Mouse (Mus musculus) stomach, embryonic 16.5 days (tissue): ENCODE results near the gene Slc35b2. TPM values are rescaled to one million over a fixed set of nuclear protein-coding genes. Genes with fewer than 3 reads are reported as not detected.

ENCODE experiments used
- ATAC-seq: fragments of 200-750 bp; cut with Nextera tagmentation; 2 replicates; pipeline ENCODE4 v1.8.0; 2017; ENCODE audit warnings: moderate number of reproducible peaks, moderate TSS enrichment; ENCODE audit not compliant: insufficient read depth, low FRiP score
- H3K27ac ChIP-seq: fragments of 300-500 bp; sonication (generic); 2 replicates; pipeline ENCODE4 v1.5.1; 2014; ENCODE audit warnings: low read length
- H3K27me3 ChIP-seq: fragments of 300-500 bp; sonication (generic); 2 replicates; pipeline ENCODE4 v1.6.1; 2014; ENCODE audit warnings: low read length, control low read depth, mixed read lengths; ENCODE audit not compliant: control insufficient read depth, insufficient read depth
- H3K36me3 ChIP-seq: fragments of 300-500 bp; sonication (generic); 2 replicates; pipeline ENCODE4 v1.6.1; 2014; ENCODE audit warnings: low read length; ENCODE audit not compliant: control insufficient read depth, insufficient read depth
- H3K4me1 ChIP-seq: fragments of 300-500 bp; sonication (generic); 2 replicates; pipeline ENCODE4 v1.6.1; 2014; ENCODE audit warnings: low read length, control low read depth, mixed read lengths; ENCODE audit not compliant: control insufficient read depth, insufficient read depth
- H3K4me2 ChIP-seq: fragments of 300-500 bp; sonication (generic); 2 replicates; pipeline ENCODE4 v1.6.1; 2014; ENCODE audit warnings: low read depth, low read length, mixed read lengths
- H3K4me3 ChIP-seq: fragments of 300-500 bp; sonication (generic); replicated peaks from 2 replicates; pipeline ENCODE4 v1.5.1; 2014; ENCODE audit warnings: mild to moderate bottlenecking, low read length
- H3K9ac ChIP-seq: fragments of 300-500 bp; sonication (generic); 2 replicates; pipeline ENCODE4 v1.6.1; 2014; ENCODE audit warnings: low read length
- H3K9me3 ChIP-seq: fragments of 300-500 bp; sonication (generic); replicated peaks from 2 replicates; pipeline ENCODE4 v1.6.1; 2016; ENCODE audit warnings: low read length, control low read depth; ENCODE audit not compliant: control insufficient read depth
- WGBS: fragments of 180-500 bp; shearing (Covaris S2); extraction: QIAGEN DNeasy Blood & Tissue Kit; methylation state at CpG from one replicate; pipeline ENCODE4 v1.1.7; 2014; 5-methylcytosine and 5-hydroxymethylcytosine counted together
- polyA plus RNA-seq: library from polyadenylated mRNA; unstranded; fragments of >200 nt; fragmentation: Nextera tagmentation; extraction: Ambion mirVana; gene quantifications from 2 replicates; pipeline ENCODE4 v1.2.1, GENCODE M21; 2015

Gene Slc35b2
- polyA plus RNA-seq, 1 experiment from 2014 or later, result 117 TPM

- 29% methylated on average over 3 of the region's 3 CpGs for WGBS
- Histone ChIP-seq H3K9ac (no peak overlapping the region), H3K36me3 (no peaks in the 10 kb centered on the region), H3K27me3 (0 out of 2 replicates have a peak, but pooled peaks cover 3% of the 10 kb centered on the region), H3K4me1 (peaks cover 62% of the 10 kb centered on the region), H3K4me3 (no peak overlapping the region), H3K9me3 (no peaks in the 10 kb centered on the region), H3K27ac (0 out of 2 replicates have a peak overlapping the region, but pooled peaks have one; percentile 19), H3K4me2 (no peak overlapping the region)
- no peak for ATAC-seq
These were observed 34.1 kb downstream of the Slc35b2 start for GRCm38 (mm10) chr17:45597787-45598186.

- Histone ChIP-seq H3K9me3 (no peaks in the 10 kb centered on the region), H3K36me3 (no peaks in the 10 kb centered on the region), H3K9ac (no peak overlapping the region), H3K27me3 (0 out of 2 replicates have a peak, but pooled peaks cover 3% of the 10 kb centered on the region), H3K4me3 (no peak overlapping the region), H3K27ac (peak overlapping the region; percentile 50; the same call in 1 of the 2 replicates), H3K4me2 (no peak overlapping the region), H3K4me1 (peaks cover 56% of the 10 kb centered on the region)
- no peak for ATAC-seq
- WGBS, result 79% methylated on average over 2 of the region's 2 CpGs
These were observed 34.7 kb downstream of the Slc35b2 start for GRCm38 (mm10) chr17:45598376-45598775.

DNA sequence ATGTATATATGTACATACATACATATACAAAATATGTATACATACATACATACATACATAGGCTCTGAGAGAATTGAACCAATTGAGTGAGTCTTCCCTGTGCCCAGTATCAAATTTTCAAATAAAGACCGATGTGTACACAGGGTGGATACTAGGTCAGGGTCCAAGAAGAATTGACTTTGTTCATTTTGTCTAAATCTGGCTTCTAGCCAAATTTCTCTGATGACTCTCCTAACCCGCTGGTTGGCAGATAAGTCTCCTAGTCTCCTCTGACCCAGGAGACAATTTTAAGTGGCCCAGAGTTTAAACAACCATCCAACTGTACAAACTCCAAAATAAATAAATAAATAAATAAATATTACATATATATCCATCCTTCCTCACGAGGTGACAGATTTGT is 35.2 kb downstream of the Slc35b2 start:
- Histone ChIP-seq H3K27ac (peak overlapping the region; percentile 69; the same call in 1 of the 2 replicates), H3K9me3 (no peaks in the 10 kb centered on the region), H3K4me1 (peaks cover 52% of the 10 kb centered on the region), H3K36me3 (no peaks in the 10 kb centered on the region), H3K27me3 (0 out of 2 replicates have a peak, but pooled peaks cover 3% of the 10 kb centered on the region), H3K4me2 (peak overlapping the region; percentile 73), H3K9ac (peak overlapping the region; percentile 62; the same call in 1 of the 2 replicates), H3K4me3 (peak overlapping the region; percentile 42)
- 35% methylated on average over 3 of the region's 3 CpGs for WGBS
- ATAC-seq, result no peak

GRCm38 (mm10) chr17:45599446-45600242 is 36.0 kb downstream of the Slc35b2 start, which contains the start of gene Slc29a1:
Gene Slc29a1, minus strand, starts transcription at chr17:45599606.
- no peaks in the 10 kb centered on the region for H3K36me3 ChIP-seq
- peak within 1 kb of the TSS; percentile 62 for H3K9ac ChIP-seq
- ATAC-seq, result peak; percentile 78
- H3K27ac ChIP-seq, result peak within 1 kb of the TSS; percentile 69
- H3K4me1 ChIP-seq, result peaks cover 45% of the 10 kb centered on the region
- WGBS, result 17% methylated on average over 32 of the region's 32 CpGs
- no peaks in the 10 kb centered on the region for H3K9me3 ChIP-seq
- H3K27me3 ChIP-seq, result 0 out of 2 replicates have a peak, but pooled peaks cover 3% of the 10 kb centered on the region
- peak within 1 kb of the TSS; percentile 73 for H3K4me2 ChIP-seq
- H3K4me3 ChIP-seq, result peak within 1 kb of the TSS; percentile 42

- H3K27ac ChIP-seq, result no peak overlapping the region
- no peak overlapping the region for H3K4me3 ChIP-seq
- ATAC-seq, result no peak
- no peaks in the 10 kb centered on the region for H3K36me3 ChIP-seq
- no peaks in the 10 kb centered on the region for H3K9me3 ChIP-seq
- 0 out of 2 replicates have a peak, but pooled peaks cover 3% of the 10 kb centered on the region for H3K27me3 ChIP-seq
- H3K4me2 ChIP-seq, result no peak overlapping the region
- no peak overlapping the region for H3K9ac ChIP-seq
- WGBS, result 70% methylated on average over 8 of the region's 8 CpGs
- H3K4me1 ChIP-seq, result peaks cover 42% of the 10 kb centered on the region
These were observed 36.6 kb downstream of the Slc35b2 start for GRCm38 (mm10) chr17:45600267-45600666.

- no peak for ATAC-seq
- no peak overlapping the region for H3K4me3 ChIP-seq
- 0 out of 2 replicates have a peak, but pooled peaks cover 3% of the 10 kb centered on the region for H3K27me3 ChIP-seq
These were observed 37.7 kb downstream of the Slc35b2 start for GRCm38 (mm10) chr17:45601325-45601724.

GRCm38 (mm10) chr17:45601877-45602304 is 38.2 kb downstream of the Slc35b2 start, which contains the start of gene Mymx:
Gene Mymx, minus strand, starts transcription at chr17:45602102.
- peaks cover 32% of the 10 kb centered on the region for H3K4me1 ChIP-seq
- H3K36me3 ChIP-seq, result no peaks in the 10 kb centered on the region
- WGBS, result 39% methylated on average over 6 of the region's 6 CpGs
- H3K27ac ChIP-seq, result no peak within 1 kb of the TSS
- no peak within 1 kb of the TSS for H3K4me2 ChIP-seq
- peak within 1 kb of the TSS; percentile 2; the same call in 1 of the 2 replicates for H3K9ac ChIP-seq
- no peak for ATAC-seq
- H3K4me3 ChIP-seq, result no peak within 1 kb of the TSS
- H3K27me3 ChIP-seq, result 0 out of 2 replicates have a peak, but pooled peaks cover 3% of the 10 kb centered on the region
- H3K9me3 ChIP-seq, result no peaks in the 10 kb centered on the region

More at GRCm38 (mm10) chr17:45601325-45601724, 37.7 kb downstream of the Slc35b2 start:
- H3K36me3 ChIP-seq, result no peaks in the 10 kb centered on the region
- H3K9ac ChIP-seq, result 0 out of 2 replicates have a peak overlapping the region, but pooled peaks have one; percentile 2
- no peak overlapping the region for H3K4me2 ChIP-seq
- no peaks in the 10 kb centered on the region for H3K9me3 ChIP-seq
- H3K4me1 ChIP-seq, result peaks cover 37% of the 10 kb centered on the region
- 26% methylated on average over 22 of the region's 22 CpGs for WGBS
- H3K27ac ChIP-seq, result no peak overlapping the region

- 0 out of 2 replicates have a peak, but pooled peaks cover 3% of the 10 kb centered on the region for H3K27me3 ChIP-seq
- no peak for ATAC-seq
- H3K4me3 ChIP-seq, result no peak overlapping the region
- H3K4me1 ChIP-seq, result peaks cover 27% of the 10 kb centered on the region
- no peaks in the 10 kb centered on the region for H3K9me3 ChIP-seq
- no peak overlapping the region for H3K27ac ChIP-seq
- no peak overlapping the region for H3K4me2 ChIP-seq
- no peak overlapping the region for H3K9ac ChIP-seq
- WGBS, result 80% methylated on average over 3 of the region's 3 CpGs
- H3K36me3 ChIP-seq, result no peaks in the 10 kb centered on the region
These were observed 39.3 kb downstream of the Slc35b2 start for GRCm38 (mm10) chr17:45602984-45603383.
